Comparison of ENCODE assay signal across 8 mouse cellular contexts in genomic region chr3:89419981-89420380, GRCm38 (mm10). TPM values are rescaled to one million over a fixed set of nuclear protein-coding genes. Genes with fewer than 3 reads are reported as not detected.
DNase-seq lines count a peak whose midpoint lies in the region; ATAC-seq and TF ChIP-seq lines count a peak whose summit lies in the region.

No protein-coding gene starts in this region.

- H3K4me2 ChIP-seq in embryonic facial prominence, embryonic 15.5 days (replicated peaks), result peak overlapping the region; percentile 80
- peak overlapping the region; percentile 70 for H3K4me2 ChIP-seq in limb, embryonic 15.5 days
- H3K4me2 ChIP-seq in neural tube, embryonic 14.5 days (ENCODE audit: low read depth, low read length), result peak overlapping the region; percentile 71

- peaks cover 56% of the 10 kb centered on the region for H3K4me1 ChIP-seq in embryonic facial prominence, embryonic 15.5 days
- H3K4me1 ChIP-seq in limb, embryonic 15.5 days, result peaks cover 61% of the 10 kb centered on the region
- peaks cover 23% of the 10 kb centered on the region for H3K4me1 ChIP-seq in neural tube, embryonic 14.5 days (ENCODE audit: control insufficient read depth, insufficient read depth, low read length)

- H3K36me3 ChIP-seq in embryonic facial prominence, embryonic 15.5 days, result peaks cover 30% of the 10 kb centered on the region
- peaks cover 31% of the 10 kb centered on the region for H3K36me3 ChIP-seq in limb, embryonic 15.5 days
- peaks cover 5% of the 10 kb centered on the region; the same call in 1 of the 2 replicates for H3K36me3 ChIP-seq in neural tube, embryonic 14.5 days (ENCODE audit: control insufficient read depth, insufficient read depth, low read length)

- no peak for TF ChIP-seq CTCF in left cerebral cortex, adult 2 months (IDR thresholded peaks at IDR 0.05)

- H3K27me3 ChIP-seq in embryonic facial prominence, embryonic 15.5 days, result no peaks in the 10 kb centered on the region
- H3K27me3 ChIP-seq in limb, embryonic 15.5 days, result no peaks in the 10 kb centered on the region
- no peaks in the 10 kb centered on the region for H3K27me3 ChIP-seq in neural tube, embryonic 14.5 days (ENCODE audit: control insufficient read depth, insufficient read depth, low read length)

- WGBS in embryonic facial prominence, embryonic 15.5 days, result 18% methylated on average over 3 of the region's 3 CpGs
- 10% methylated on average over 3 of the region's 3 CpGs for WGBS in limb, embryonic 15.5 days
- WGBS in neural tube, embryonic 14.5 days, result 18% methylated on average over 3 of the region's 3 CpGs

- peak overlapping the region; percentile 72 for H3K4me3 ChIP-seq in left cerebral cortex, adult 2 months
- H3K4me3 ChIP-seq in embryonic facial prominence, embryonic 15.5 days (replicated peaks), result peak overlapping the region; percentile 58
- peak overlapping the region; percentile 65 for H3K4me3 ChIP-seq in limb, embryonic 15.5 days
- peak overlapping the region; percentile 56; the same call in 1 of the 2 replicates for H3K4me3 ChIP-seq in neural tube, embryonic 14.5 days (ENCODE audit: low read depth, low read length)

- no peaks in the 10 kb centered on the region for H3K9me3 ChIP-seq in embryonic facial prominence, embryonic 15.5 days (replicated peaks)
- H3K9me3 ChIP-seq in limb, embryonic 15.5 days, result no peaks in the 10 kb centered on the region
- H3K9me3 ChIP-seq in neural tube, embryonic 14.5 days (ENCODE audit: control insufficient read depth, low read length), result no peaks in the 10 kb centered on the region

- peak overlapping the region; percentile 53; the same call in 1 of the 2 replicates for H3K27ac ChIP-seq in left cerebral cortex, adult 2 months
- peak overlapping the region; percentile 98 for H3K27ac ChIP-seq in embryonic facial prominence, embryonic 15.5 days (replicated peaks)
- peak overlapping the region; percentile 97 for H3K27ac ChIP-seq in limb, embryonic 15.5 days
- peak overlapping the region; percentile 46; the same call in 1 of the 2 replicates for H3K27ac ChIP-seq in neural tube, embryonic 14.5 days (ENCODE audit: low read depth, low read length)

- intact Hi-C loops in left cerebral cortex, adult 2 months (cut with DNase I), result no loop called here
- intact Hi-C loops in gastrocnemius, postnatal 36 days (cut with DNase I), result no loop called here

- no peak for ATAC-seq in embryonic facial prominence, embryonic 15.5 days (ENCODE audit: insufficient number of reproducible peaks, low FRiP score, low TSS enrichment, low read depth)
- ATAC-seq in limb, embryonic 15.5 days (ENCODE audit: insufficient number of reproducible peaks, low FRiP score, low TSS enrichment, low read depth), result no peak
- ATAC-seq in neural tube, embryonic 14.5 days (ENCODE audit: low read depth), result no peak

- peak overlapping the region; percentile 33; the same call in 1 of the 2 replicates for H3K9ac ChIP-seq in embryonic facial prominence, embryonic 15.5 days
- peak overlapping the region; percentile 46 for H3K9ac ChIP-seq in limb, embryonic 15.5 days
- H3K9ac ChIP-seq in neural tube, embryonic 14.5 days (replicated peaks; ENCODE audit: low read depth, low read length), result peak overlapping the region; percentile 41; the same call in 1 of the 2 replicates

- no peak for DNase-seq in left cerebral cortex, adult 2 months (ENCODE audit: extremely low spot score in 1 of 2, low spot score in 2 of 2)
- DNase-seq in left cerebral cortex, adult 11 months (ENCODE audit: low spot score), result no peak
- DNase-seq in layer of hippocampus, postnatal 14 days (ENCODE audit: low spot score in 2 of 2), result no peak
- no peak for DNase-seq in gastrocnemius, postnatal 36 days
- DNase-seq in gastrocnemius, postnatal 4 days (ENCODE audit: low spot score in 2 of 2), result no peak

RNA-seq across cellular contexts. Expression of gene Shc1, which starts 1.7 kb away (rescaled TPM):
- total RNA-seq in left cerebral cortex, adult 2 months (2021), result 10 to 100 TPM; 12.9 to 16.4 TPM
- 110 and 113 TPM in 2 replicates for polyA plus RNA-seq in embryonic facial prominence, embryonic 15.5 days (2015; fragmentation: Nextera tagmentation; extraction: Ambion mirVana)
- 108 and 112 TPM in 2 replicates for polyA plus RNA-seq in limb, embryonic 15.5 days (2015; fragmentation: Nextera tagmentation; extraction: Ambion mirVana)
- polyA plus RNA-seq in neural tube, embryonic 14.5 days (2014; fragmentation: Nextera tagmentation; extraction: Ambion mirVana), result 4.1 and 18.9 TPM in 2 replicates
- total RNA-seq in layer of hippocampus, postnatal 14 days (2021), result 10 to 100 TPM; 14.2 to 15.0 TPM
- total RNA-seq in gastrocnemius, postnatal 36 days (2021), result 10 to 100 TPM; 20.2 TPM
- total RNA-seq in gastrocnemius, postnatal 4 days (2021), result 10 to 100 TPM; 73.1 to 80.6 TPM

RNA-seq across cellular contexts. Expression of gene Cks1b, which starts 1.8 kb away (rescaled TPM):
- total RNA-seq in left cerebral cortex, adult 2 months (2021), result 1 to 10 TPM; 1.8 to 2.3 TPM
- polyA plus RNA-seq in embryonic facial prominence, embryonic 15.5 days (2015; fragmentation: Nextera tagmentation; extraction: Ambion mirVana), result 342 and 356 TPM in 2 replicates
- 340 and 365 TPM in 2 replicates for polyA plus RNA-seq in limb, embryonic 15.5 days (2015; fragmentation: Nextera tagmentation; extraction: Ambion mirVana)
- polyA plus RNA-seq in neural tube, embryonic 14.5 days (2014; fragmentation: Nextera tagmentation; extraction: Ambion mirVana), result 72.0 and 85.4 TPM in 2 replicates
- total RNA-seq in layer of hippocampus, postnatal 14 days (2021), result 1 to 10 TPM; 4.6 to 6.5 TPM
- total RNA-seq in gastrocnemius, postnatal 36 days (2021), result 1 to 10 TPM; 3.4 to 4.8 TPM
- total RNA-seq in gastrocnemius, postnatal 4 days (2021), result 10 to 100 TPM; 35.7 to 44.5 TPM

RNA-seq across cellular contexts. Expression of gene Flad1, which starts 8.3 kb away (rescaled TPM):
- total RNA-seq in left cerebral cortex, adult 2 months (2021), result 10 to 100 TPM; 34.5 to 37.8 TPM
- polyA plus RNA-seq in embryonic facial prominence, embryonic 15.5 days (2015; fragmentation: Nextera tagmentation; extraction: Ambion mirVana), result 28.5 and 34.6 TPM in 2 replicates
- 27.1 and 31.0 TPM in 2 replicates for polyA plus RNA-seq in limb, embryonic 15.5 days (2015; fragmentation: Nextera tagmentation; extraction: Ambion mirVana)
- 29.5 and 30.8 TPM in 2 replicates for polyA plus RNA-seq in neural tube, embryonic 14.5 days (2014; fragmentation: Nextera tagmentation; extraction: Ambion mirVana)
- 10 to 100 TPM; 30.4 to 30.5 TPM for total RNA-seq in layer of hippocampus, postnatal 14 days (2021)
- 10 to 100 TPM; 36.7 to 43.6 TPM for total RNA-seq in gastrocnemius, postnatal 36 days (2021)
- 10 to 100 TPM; 21.9 to 27.2 TPM for total RNA-seq in gastrocnemius, postnatal 4 days (2021)

RNA-seq across cellular contexts. Expression of gene Pygo2, which starts 10.0 kb away (rescaled TPM):
- total RNA-seq in left cerebral cortex, adult 2 months (2021), result 10 to 100 TPM; 51.0 to 54.5 TPM
- polyA plus RNA-seq in embryonic facial prominence, embryonic 15.5 days (2015; fragmentation: Nextera tagmentation; extraction: Ambion mirVana), result 47.7 and 51.3 TPM in 2 replicates
- polyA plus RNA-seq in limb, embryonic 15.5 days (2015; fragmentation: Nextera tagmentation; extraction: Ambion mirVana), result 37.1 and 43.7 TPM in 2 replicates
- 39.8 and 50.3 TPM in 2 replicates for polyA plus RNA-seq in neural tube, embryonic 14.5 days (2014; fragmentation: Nextera tagmentation; extraction: Ambion mirVana)
- total RNA-seq in layer of hippocampus, postnatal 14 days (2021), result 10 to 100 TPM; 49.5 to 57.6 TPM
- 10 to 100 TPM in 1 of 2 experiments, 1 to 10 TPM in 1; 8.4 to 11.2 TPM for total RNA-seq in gastrocnemius, postnatal 36 days (2021)
- 10 to 100 TPM; 31.9 to 35.0 TPM for total RNA-seq in gastrocnemius, postnatal 4 days (2021)

RNA-seq across cellular contexts. Expression of gene Pbxip1, which starts 16.5 kb away (rescaled TPM):
- 10 to 100 TPM; 33.8 to 34.8 TPM for total RNA-seq in left cerebral cortex, adult 2 months (2021)
- polyA plus RNA-seq in embryonic facial prominence, embryonic 15.5 days (2015; fragmentation: Nextera tagmentation; extraction: Ambion mirVana), result 38.3 and 40.4 TPM in 2 replicates
- 33.9 and 51.5 TPM in 2 replicates for polyA plus RNA-seq in limb, embryonic 15.5 days (2015; fragmentation: Nextera tagmentation; extraction: Ambion mirVana)
- 8.2 and 9.6 TPM in 2 replicates for polyA plus RNA-seq in neural tube, embryonic 14.5 days (2014; fragmentation: Nextera tagmentation; extraction: Ambion mirVana)
- 10 to 100 TPM; 44.5 to 54.0 TPM for total RNA-seq in layer of hippocampus, postnatal 14 days (2021)
- total RNA-seq in gastrocnemius, postnatal 36 days (2021), result 100 to 1,000 TPM; 190 to 193 TPM
- total RNA-seq in gastrocnemius, postnatal 4 days (2021), result 100 to 1,000 TPM; 193 to 208 TPM

Comparison
In these comparisons a context has a peak if more than half of its experiments do, and no peak if none do; other contexts are left out.
1. RNA of gene Cks1b, which starts 1.8 kb away (total RNA-seq): 35.7 to 44.5 TPM in gastrocnemius, postnatal 4 days; 4.6 to 6.5 TPM in layer of hippocampus, postnatal 14 days, 3.4 to 4.8 TPM in gastrocnemius, postnatal 36 days and 1.8 to 2.3 TPM in left cerebral cortex, adult 2 months; every median in the first group is over 4 times any median in the second.
2. H3K27ac ChIP-seq: peak in every context shown above with its lines; median percentile 98 in embryonic facial prominence, embryonic 15.5 days; 97 in limb, embryonic 15.5 days; 53 in left cerebral cortex, adult 2 months; 46 in neural tube, embryonic 14.5 days.
3. Peak in every context shown above with its lines, with median percentiles within 50 percentile points of each other: H3K4me3 ChIP-seq, H3K4me2 ChIP-seq and H3K9ac ChIP-seq.